14 mouse cellular contexts compared by ENCODE assay signal in genomic region chr11:116521143-116521542, GRCm38 (mm10). TPM values are rescaled to one million over a fixed set of nuclear protein-coding genes. Genes with fewer than 3 reads are reported as not detected.
A peak's percentile ranks its signal among the peaks of the same experiment; 100 is the strongest.
DNase-seq lines count a peak whose midpoint lies in the region; ATAC-seq and TF ChIP-seq lines count a peak whose summit lies in the region.
"Had no signal": no experiment of that assay in that cellular context is flagged by ENCODE, and none has a peak within 500 bp of the region (broad histone marks: within the 10 kb centered on the region; RNA-seq: fewer than 3 reads in every experiment).

No protein-coding gene starts in this region.

- no peak for TF ChIP-seq CTCF in kidney, adult 2 months (conservative IDR thresholded peaks at IDR 0.05; ENCODE audit: insufficient read depth, insufficient read length, low read depth, low read length)

- H3K9me3 ChIP-seq in liver, embryonic 15.5 days (replicated peaks), result no peaks in the 10 kb centered on the region
- H3K9me3 ChIP-seq in embryonic facial prominence, embryonic 10.5 days, result no peaks in the 10 kb centered on the region
- H3K9me3 ChIP-seq: embryonic facial prominence, embryonic 15.5 days; limb, embryonic 10.5 days had no signal

- ATAC-seq in liver, embryonic 15.5 days (ENCODE audit: insufficient read depth), result peak; percentile 70
- ATAC-seq: forebrain, postnatal 0 days had no signal

- peak; percentile 25 for DNase-seq in kidney, adult 2 months
- DNase-seq in kidney, adult 11 months, result no peak
- peak; percentile 44 for DNase-seq in 416B (ENCODE audit: low read depth)
- DNase-seq in ZHBTc4 (ENCODE audit: low read depth, low spot score), result peak; percentile 74
- no peak for DNase-seq in embryonic facial prominence, embryonic 10.5 days (ENCODE audit: low spot score)
- DNase-seq in right cerebral cortex, adult 2 months (ENCODE audit: low spot score in 2 of 2), result no peak
- no peak for DNase-seq in gastrocnemius, postnatal 25 days
- DNase-seq: cerebellum, postnatal 25 days; forebrain, postnatal 0 days; layer of hippocampus, adult 9-11 months; spleen, adult 18-20 months had no signal

- no peak overlapping the region for H3K4me3 ChIP-seq in kidney, adult 2 months (ENCODE audit: insufficient read depth, low read depth, low read length)
- no peak overlapping the region for H3K4me3 ChIP-seq in liver, embryonic 15.5 days (replicated peaks)
- H3K4me3 ChIP-seq in embryonic facial prominence, embryonic 10.5 days, result no peak overlapping the region
- H3K4me3 ChIP-seq: embryonic facial prominence, embryonic 15.5 days; limb, embryonic 10.5 days had no signal

- no peak overlapping the region for H3K9ac ChIP-seq in liver, embryonic 15.5 days
- H3K9ac ChIP-seq: embryonic facial prominence, embryonic 15.5 days; forebrain, postnatal 0 days had no signal

- H3K4me1 ChIP-seq in kidney, adult 2 months (ENCODE audit: control insufficient read depth, insufficient read depth, low read length), result peaks cover 3% of the 10 kb centered on the region; the same call in 1 of the 2 replicates
- peaks cover 36% of the 10 kb centered on the region for H3K4me1 ChIP-seq in liver, embryonic 15.5 days (replicated peaks)
- H3K4me1 ChIP-seq in embryonic facial prominence, embryonic 10.5 days, result peaks cover 24% of the 10 kb centered on the region

- H3K27ac ChIP-seq in kidney, adult 2 months (ENCODE audit: insufficient read depth, low read depth, low read length), result no peak overlapping the region
- no peak overlapping the region for H3K27ac ChIP-seq in liver, embryonic 15.5 days (replicated peaks)
- H3K27ac ChIP-seq in embryonic facial prominence, embryonic 10.5 days (replicated peaks), result no peak overlapping the region
- H3K27ac ChIP-seq: embryonic facial prominence, embryonic 15.5 days; limb, embryonic 10.5 days had no signal

- 59% methylated on average over 3 of the region's 3 CpGs for WGBS in kidney, adult 2 months
- 29% methylated on average over 3 of the region's 3 CpGs for WGBS in liver, embryonic 15.5 days (ENCODE audit: insufficient replicate concordance)
- 61% methylated on average over 3 of the region's 3 CpGs for WGBS in embryonic facial prominence, embryonic 10.5 days

- H3K36me3 ChIP-seq in kidney, adult 2 months (ENCODE audit: control insufficient read depth, insufficient read depth, low read length), result no peaks in the 10 kb centered on the region
- no peaks in the 10 kb centered on the region for H3K36me3 ChIP-seq in liver, embryonic 15.5 days (replicated peaks)
- H3K36me3 ChIP-seq in embryonic facial prominence, embryonic 10.5 days (replicated peaks), result no peaks in the 10 kb centered on the region
- H3K36me3 ChIP-seq: embryonic facial prominence, embryonic 15.5 days; limb, embryonic 10.5 days had no signal

- H3K4me2 ChIP-seq in liver, embryonic 15.5 days, result no peak overlapping the region; the same call in 1 of the 2 replicates
- H3K4me2 ChIP-seq: embryonic facial prominence, embryonic 15.5 days had no signal

- no peak for TF ChIP-seq POLR2A in kidney, adult 2 months (IDR thresholded peaks at IDR 0.05; ENCODE audit: low read depth, low read length)

- H3K27me3 ChIP-seq in kidney, adult 2 months (replicated peaks; ENCODE audit: control insufficient read depth, insufficient read depth, low read length), result no peaks in the 10 kb centered on the region
- H3K27me3 ChIP-seq in liver, embryonic 15.5 days, result peaks cover 54% of the 10 kb centered on the region
- 0 out of 2 replicates have a peak, but pooled peaks cover 4% of the 10 kb centered on the region for H3K27me3 ChIP-seq in embryonic facial prominence, embryonic 10.5 days (replicated peaks; ENCODE audit: low read depth, poor library complexity, severe bottlenecking)
- H3K27me3 ChIP-seq: embryonic facial prominence, embryonic 15.5 days had no signal

RNA-seq across cellular contexts. Expression of gene Sphk1, which starts 9.6 kb away (rescaled TPM):
- polyA plus RNA-seq in kidney, adult 2 months (2012; rRNA removed), result 9.9 and 12.0 TPM in 2 replicates
- polyA plus RNA-seq in liver, embryonic 15.5 days (2015; fragmentation: Nextera tagmentation; extraction: Ambion mirVana), result 28.8 and 32.7 TPM in 2 replicates
- polyA plus RNA-seq in embryonic facial prominence, embryonic 10.5 days (2016; fragmentation: Nextera tagmentation; extraction: Ambion mirVana), result 5.9 and 6.5 TPM in 2 replicates
- total RNA-seq in gastrocnemius, postnatal 25 days (2021), result 1 to 10 TPM in 1 of 2 experiments, under 1 TPM in 1; 0.94 to 2.0 TPM

RNA-seq across cellular contexts. Expression of gene Prpsap1, which starts 27.1 kb away (rescaled TPM):
- polyA plus RNA-seq in kidney, adult 2 months (2012; rRNA removed), result 87.5 and 91.1 TPM in 2 replicates
- polyA plus RNA-seq in liver, embryonic 15.5 days (2015; fragmentation: Nextera tagmentation; extraction: Ambion mirVana), result 45.1 and 49.0 TPM in 2 replicates
- 233 and 242 TPM in 2 replicates for polyA plus RNA-seq in embryonic facial prominence, embryonic 10.5 days (2016; fragmentation: Nextera tagmentation; extraction: Ambion mirVana)
- 10 to 100 TPM; 17.0 to 18.9 TPM for total RNA-seq in gastrocnemius, postnatal 25 days (2021)

RNA-seq across cellular contexts. Expression of gene Qrich2, which starts 55.1 kb away (rescaled TPM):
- 0.08 and 0.24 TPM in 2 replicates for polyA plus RNA-seq in kidney, adult 2 months (2012; rRNA removed)
- not detected in 2 replicates for polyA plus RNA-seq in liver, embryonic 15.5 days (2015; fragmentation: Nextera tagmentation; extraction: Ambion mirVana)
- 0.23 and 0.44 TPM in 2 replicates for polyA plus RNA-seq in embryonic facial prominence, embryonic 10.5 days (2016; fragmentation: Nextera tagmentation; extraction: Ambion mirVana)
- not detected for total RNA-seq in gastrocnemius, postnatal 25 days (2021)
- total RNA-seq: forebrain, postnatal 0 days had no signal
- polyA plus RNA-seq: forebrain, postnatal 0 days had no signal

Comparison
In these comparisons a context has a peak if more than half of its experiments do, and no peak if none do; other contexts are left out.
1. DNase-seq: peak in kidney, adult 2 months (single experiment), 416B (single experiment) and ZHBTc4 (single experiment); none in kidney, adult 11 months (single experiment), embryonic facial prominence, embryonic 10.5 days (single experiment), right cerebral cortex, adult 2 months (0 of 2) and gastrocnemius, postnatal 25 days (single experiment).